Mouse (Mus musculus) hindbrain, embryonic 16.5 days (tissue): ENCODE measurements around the gene Ppm1n. TPM values are rescaled to one million over a fixed set of nuclear protein-coding genes. Genes with fewer than 3 reads are reported as not detected.

Source experiments
- ATAC-seq: fragments of 200-750 bp; cut with Nextera tagmentation; 2 replicates; pipeline ENCODE4 v1.8.0; 2017; ENCODE audit warnings: moderate TSS enrichment, moderate library complexity
- H3K27ac ChIP-seq: fragments of 300-500 bp; sonication (generic); 2 replicates; pipeline ENCODE4 v1.5.1; 2014; ENCODE audit warnings: low read depth, mild to moderate bottlenecking, control low read depth, low read length, moderate library complexity
- H3K27me3 ChIP-seq: fragments of 300-500 bp; sonication (generic); replicated peaks from 2 replicates; pipeline ENCODE4 v1.6.1; 2014; ENCODE audit warnings: low read length; ENCODE audit not compliant: control insufficient read depth, insufficient read depth
- H3K36me3 ChIP-seq: fragments of 300-500 bp; sonication (generic); 2 replicates; pipeline ENCODE4 v1.6.1; 2014; ENCODE audit warnings: mild to moderate bottlenecking, low read length, moderate library complexity, mixed read lengths; ENCODE audit not compliant: control insufficient read depth, insufficient read depth
- H3K4me1 ChIP-seq: fragments of 300-500 bp; sonication (generic); 2 replicates; pipeline ENCODE4 v1.6.1; 2014; ENCODE audit warnings: low read depth, low read length; ENCODE audit not compliant: control insufficient read depth, insufficient read depth
- H3K4me2 ChIP-seq: fragments of 300-500 bp; sonication (generic); 2 replicates; pipeline ENCODE4 v1.6.1; 2014; ENCODE audit warnings: mild to moderate bottlenecking, low read length, control low read depth, moderate library complexity
- H3K4me3 ChIP-seq: fragments of 300-500 bp; sonication (generic); 2 replicates; pipeline ENCODE4 v1.5.1; 2014; ENCODE audit warnings: mild to moderate bottlenecking, low read length, control low read depth, moderate library complexity
- H3K9ac ChIP-seq: fragments of 300-500 bp; sonication (generic); 2 replicates; pipeline ENCODE4 v1.6.1; 2014; ENCODE audit warnings: low read depth, mild to moderate bottlenecking, control low read depth, low read length, moderate library complexity
- H3K9me3 ChIP-seq: fragments of 300-500 bp; sonication (generic); 2 replicates; pipeline ENCODE4 v1.6.1; 2014; ENCODE audit warnings: mild to moderate bottlenecking, low read length, moderate library complexity; ENCODE audit not compliant: control insufficient read depth
- WGBS: fragments of 180-500 bp; shearing (Covaris S2); extraction: QIAGEN DNeasy Blood & Tissue Kit; methylation state at CpG from one replicate; pipeline ENCODE4 v1.1.7; 2014; 5-methylcytosine and 5-hydroxymethylcytosine counted together
- polyA plus RNA-seq: library from polyadenylated mRNA; unstranded; fragments of >200 nt; fragmentation: Nextera tagmentation; extraction: Ambion mirVana; gene quantifications from 2 replicates; pipeline ENCODE4 v1.2.1, GENCODE M21; 2015

Gene Ppm1n
- polyA plus RNA-seq, 1 experiment from 2014 or later, result 1.5 TPM

DNA sequence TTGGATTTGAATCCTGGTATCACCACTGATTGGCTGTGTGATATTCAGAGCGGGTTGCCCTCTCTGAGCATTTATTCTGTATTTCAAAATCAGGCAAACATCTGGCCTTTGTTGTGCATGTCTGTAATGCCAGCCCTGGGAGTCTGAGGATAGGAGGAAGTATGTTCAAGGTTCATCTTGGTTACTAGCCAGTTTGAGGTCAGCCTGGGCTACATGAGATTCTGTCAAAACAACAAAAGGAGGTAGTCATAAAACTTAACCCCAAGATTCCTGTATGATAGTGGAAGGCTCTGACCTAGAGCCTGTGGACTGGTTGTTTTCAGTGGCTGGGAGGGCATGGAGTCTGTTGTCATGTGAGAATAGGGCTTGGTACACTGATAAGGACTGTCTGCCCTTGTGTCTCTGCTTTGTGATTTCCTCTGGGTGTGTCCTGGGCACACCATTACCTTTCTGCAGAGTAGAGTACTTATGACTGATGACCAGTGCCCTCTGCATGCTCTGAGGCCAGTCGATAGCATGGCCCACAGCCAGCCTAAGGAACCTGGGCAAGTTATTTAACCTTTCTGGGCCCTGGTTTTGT, 44.7 kb downstream of the Ppm1n start:
- Histone ChIP-seq H3K27ac (no peak overlapping the region), H3K4me2 (no peak overlapping the region), H3K9me3 (no peaks in the 10 kb centered on the region), H3K4me3 (no peak overlapping the region), H3K4me1 (peaks cover 10% of the 10 kb centered on the region), H3K9ac (no peak overlapping the region), H3K36me3 (no peaks in the 10 kb centered on the region), H3K27me3 (no peaks in the 10 kb centered on the region)
- no peak for ATAC-seq
- WGBS, result 96% methylated on average over 2 of the region's 2 CpGs

DNA sequence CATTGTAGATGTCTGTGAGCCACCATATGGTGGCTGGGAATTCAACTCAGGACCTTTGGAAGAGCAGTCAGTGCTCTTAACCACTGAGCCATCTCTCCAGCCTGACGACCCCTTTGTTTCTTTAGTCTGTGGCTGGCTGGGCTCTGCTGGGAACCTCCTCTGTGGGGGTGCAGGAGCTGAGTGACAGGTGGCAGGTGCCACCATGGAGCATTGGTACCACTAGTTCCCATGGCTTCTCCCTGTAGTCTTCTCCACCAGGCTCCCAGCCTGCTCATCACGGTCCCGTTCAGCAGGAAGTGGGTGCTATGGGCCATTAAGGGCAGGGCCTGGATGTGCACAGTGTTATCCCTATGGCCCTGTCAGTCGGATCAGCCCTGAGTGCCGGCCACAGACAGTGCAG, 45.2 kb downstream of the Ppm1n start:
- no peak overlapping the region for H3K9ac ChIP-seq
- no peak for ATAC-seq
- WGBS, result 79% methylated on average over 5 of the region's 5 CpGs
- H3K4me1 ChIP-seq, result peaks cover 12% of the 10 kb centered on the region
- no peaks in the 10 kb centered on the region for H3K9me3 ChIP-seq
- H3K4me2 ChIP-seq, result no peak overlapping the region
- no peak overlapping the region for H3K4me3 ChIP-seq
- no peak overlapping the region for H3K27ac ChIP-seq
- no peaks in the 10 kb centered on the region for H3K27me3 ChIP-seq
- no peaks in the 10 kb centered on the region for H3K36me3 ChIP-seq

DNA sequence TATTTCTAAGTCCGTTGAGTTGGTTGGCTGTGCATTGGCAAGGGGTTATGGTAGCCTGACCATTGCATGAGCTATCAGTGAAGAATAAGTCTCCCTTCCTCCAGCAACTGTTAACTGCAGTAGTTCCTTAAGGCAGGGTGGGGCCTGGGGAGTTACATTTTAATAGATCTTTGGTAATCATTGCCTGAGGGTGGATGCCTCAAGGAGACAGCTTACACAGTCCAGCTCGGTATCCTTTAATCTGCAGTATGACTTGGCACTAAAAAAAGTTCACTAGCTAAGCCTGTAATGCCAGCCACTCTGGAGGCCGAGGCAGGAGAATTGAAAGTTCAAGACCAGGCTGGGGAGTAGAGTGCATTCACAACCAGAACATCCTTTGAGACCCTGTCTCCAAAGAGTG, 48.0 kb downstream of the Ppm1n start:
- no peak for ATAC-seq
- 91% methylated on average over 3 of the region's 3 CpGs for WGBS
- Histone ChIP-seq H3K4me2 (no peak overlapping the region), H3K4me1 (peaks cover 21% of the 10 kb centered on the region), H3K36me3 (no peaks in the 10 kb centered on the region), H3K27me3 (no peaks in the 10 kb centered on the region), H3K27ac (no peak overlapping the region), H3K9ac (no peak overlapping the region), H3K9me3 (no peaks in the 10 kb centered on the region), H3K4me3 (no peak overlapping the region)

DNA sequence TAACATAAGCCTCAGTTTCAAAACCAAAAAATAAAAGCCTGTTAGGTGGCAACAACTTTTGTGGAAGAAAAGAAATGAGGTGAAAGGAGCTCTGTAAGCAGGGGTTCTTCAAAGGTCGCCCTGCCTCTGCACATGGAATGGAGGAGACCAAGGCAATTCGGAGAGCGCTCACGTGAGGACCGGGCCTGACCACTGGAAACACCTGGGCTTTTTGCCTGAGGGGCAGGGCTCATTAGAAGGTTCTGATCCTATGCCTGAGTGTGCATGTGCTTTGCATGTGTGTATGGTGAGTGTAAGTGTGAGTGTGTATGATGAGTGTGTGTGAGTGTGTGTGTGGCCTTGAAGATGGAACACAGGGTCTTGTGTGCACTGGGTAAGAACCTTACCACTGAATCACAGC, 49.0 kb downstream of the Ppm1n start:
- Histone ChIP-seq H3K9ac (no peak overlapping the region), H3K4me3 (no peak overlapping the region), H3K36me3 (no peaks in the 10 kb centered on the region), H3K27ac (no peak overlapping the region), H3K4me2 (no peak overlapping the region), H3K27me3 (no peaks in the 10 kb centered on the region), H3K9me3 (no peaks in the 10 kb centered on the region), H3K4me1 (peaks cover 18% of the 10 kb centered on the region)
- ATAC-seq, result no peak
- WGBS, result 98% methylated on average over 5 of the region's 5 CpGs

DNA sequence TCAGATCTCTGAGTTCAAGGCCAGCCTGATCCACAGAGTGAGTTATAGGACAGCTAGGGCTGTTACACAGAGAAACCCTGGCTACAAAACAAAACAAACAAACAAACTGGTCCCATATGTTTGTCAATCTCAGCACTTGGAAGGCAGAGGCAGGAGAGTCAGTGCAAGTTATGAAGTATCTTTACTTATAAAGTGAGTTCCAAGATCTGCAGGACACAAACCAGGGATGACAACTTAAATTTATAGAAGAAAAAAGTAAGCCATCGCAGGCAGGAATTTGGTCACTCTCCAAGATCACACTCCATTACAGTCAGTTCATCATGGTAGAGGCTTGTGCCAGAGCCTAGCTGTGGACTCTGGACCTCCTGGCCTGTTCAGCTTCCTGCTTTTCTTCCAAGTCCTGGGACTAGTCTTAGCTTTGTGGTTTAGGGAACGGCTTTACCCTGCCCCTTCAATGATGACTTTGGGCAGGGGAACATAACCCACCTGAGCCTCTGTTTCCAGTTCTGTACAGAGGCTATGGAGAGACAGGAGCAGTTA, 49.8 kb downstream of the Ppm1n start:
- Histone ChIP-seq H3K9ac (no peak overlapping the region), H3K27ac (no peak overlapping the region), H3K4me1 (peaks cover 15% of the 10 kb centered on the region), H3K36me3 (no peaks in the 10 kb centered on the region), H3K27me3 (no peaks in the 10 kb centered on the region), H3K4me2 (no peak overlapping the region), H3K9me3 (no peaks in the 10 kb centered on the region), H3K4me3 (no peak overlapping the region)
- ATAC-seq, result no peak
- 93% methylated on average over 2 of the region's 2 CpGs for WGBS

DNA sequence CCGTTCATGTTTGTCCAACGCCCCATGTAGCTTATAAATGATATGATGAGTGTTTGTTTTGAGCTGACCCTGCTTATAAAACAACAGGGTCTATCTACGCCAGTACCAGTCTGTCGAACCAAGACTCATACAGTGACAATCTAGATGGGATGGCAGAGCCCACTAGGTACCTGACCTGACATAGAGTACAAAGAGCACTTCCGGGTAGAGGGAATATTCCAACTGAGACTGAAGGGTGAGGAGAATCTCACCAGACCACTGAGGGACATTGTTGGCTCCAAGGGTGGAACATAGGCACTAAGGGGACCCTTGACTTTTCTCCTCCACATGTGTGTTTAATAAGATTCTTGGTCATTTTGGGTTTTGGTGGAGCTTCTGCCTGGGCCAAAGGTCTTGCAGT, 50.5 kb downstream of the Ppm1n start:
- Histone ChIP-seq H3K36me3 (no peaks in the 10 kb centered on the region), H3K4me3 (peak overlapping the region; percentile 56), H3K4me1 (peaks cover 15% of the 10 kb centered on the region), H3K9me3 (no peaks in the 10 kb centered on the region), H3K9ac (peak overlapping the region; percentile 71), H3K27ac (no peak overlapping the region; the same call in 1 of the 2 replicates), H3K4me2 (peak overlapping the region; percentile 91), H3K27me3 (no peaks in the 10 kb centered on the region)
- 42% methylated on average over 5 of the region's 5 CpGs for WGBS
- no peak for ATAC-seq

DNA sequence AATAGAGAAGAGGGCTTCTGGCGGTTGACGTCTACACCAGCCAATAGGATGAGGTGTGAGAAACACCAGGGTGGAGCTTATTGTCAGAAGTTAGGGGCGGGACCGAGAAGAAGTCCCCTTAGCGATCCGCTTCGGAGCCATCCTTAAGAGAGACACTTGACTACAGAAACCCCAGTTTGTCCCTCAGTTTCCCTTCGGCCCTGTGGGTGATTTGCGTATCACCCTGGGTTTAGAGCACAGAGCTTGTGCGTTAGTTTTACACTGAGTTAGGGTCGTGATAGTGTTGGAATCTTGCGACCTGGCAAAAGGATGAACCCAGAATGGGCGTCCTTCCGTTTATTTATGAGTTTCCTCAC, 51.1 kb downstream of the Ppm1n start:
- H3K4me1 ChIP-seq, result peaks cover 15% of the 10 kb centered on the region
- no peaks in the 10 kb centered on the region for H3K36me3 ChIP-seq
- no peaks in the 10 kb centered on the region for H3K9me3 ChIP-seq
- H3K4me3 ChIP-seq, result peak overlapping the region; percentile 56
- H3K27ac ChIP-seq, result peak overlapping the region; percentile 83
- WGBS, result 0% methylated on average over 14 of the region's 14 CpGs
- H3K27me3 ChIP-seq, result no peaks in the 10 kb centered on the region
- ATAC-seq, result no peak
- peak overlapping the region; percentile 71 for H3K9ac ChIP-seq
- H3K4me2 ChIP-seq, result peak overlapping the region; percentile 91

DNA sequence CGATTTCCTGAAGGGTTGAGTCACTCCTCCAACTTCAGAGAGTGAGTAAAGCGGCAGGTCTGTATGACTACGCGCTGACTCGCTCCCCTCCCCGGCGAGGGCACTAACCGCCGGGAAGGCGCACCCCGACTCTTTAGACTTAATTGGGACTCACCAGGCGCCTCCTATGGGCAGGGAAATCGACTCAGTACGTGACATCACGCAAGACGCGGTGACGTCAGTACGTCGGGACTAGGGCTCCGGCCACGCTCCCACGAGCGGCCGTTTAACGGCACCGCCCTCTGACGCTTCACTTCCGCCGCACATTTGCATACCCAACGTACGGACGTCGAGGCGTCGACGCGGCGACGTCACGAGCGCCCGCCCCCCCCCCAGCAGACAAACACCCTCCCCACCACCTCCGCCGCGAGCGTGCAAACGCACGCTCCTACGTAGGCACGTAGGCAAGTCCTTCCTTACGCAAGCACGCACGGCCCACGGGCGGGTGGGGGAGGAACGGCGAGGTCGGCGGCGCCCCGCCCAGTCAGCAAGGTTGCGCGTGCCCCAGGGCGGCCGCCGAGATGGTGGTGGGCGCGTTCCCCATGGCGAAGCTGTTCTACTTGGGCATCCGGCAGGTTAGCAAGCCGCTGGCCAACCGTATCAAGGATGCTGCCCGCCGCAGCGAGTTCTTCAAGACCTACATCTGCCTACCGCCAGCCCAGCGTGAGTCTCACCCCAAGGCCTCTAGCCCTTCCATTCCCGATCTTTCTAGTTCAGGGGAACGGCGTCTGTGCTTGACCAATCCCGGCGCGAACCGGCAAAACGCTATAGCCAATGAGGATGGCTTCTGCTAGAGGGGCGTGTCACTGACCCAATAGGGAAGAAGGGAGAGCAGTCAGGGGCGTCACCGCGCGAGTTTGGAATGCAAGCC, 51.7 kb downstream of the Ppm1n start, which contains the start of gene Opa3:
Gene Opa3, plus strand, starts transcription at position 452 of the 910 bp plus-strand sequence.
- no peaks in the 10 kb centered on the region for H3K9me3 ChIP-seq
- ATAC-seq, result peak; percentile 94
- H3K4me2 ChIP-seq, result peak within 1 kb of the TSS; percentile 91
- under 1% methylated on average over 83 of the region's 91 CpGs for WGBS
- peak within 1 kb of the TSS; percentile 56 for H3K4me3 ChIP-seq
- H3K27me3 ChIP-seq, result no peaks in the 10 kb centered on the region
- peak within 1 kb of the TSS; percentile 98 for H3K27ac ChIP-seq
- peaks cover 15% of the 10 kb centered on the region for H3K4me1 ChIP-seq
- H3K36me3 ChIP-seq, result no peaks in the 10 kb centered on the region; the same call in 1 of the 2 replicates
- peak within 1 kb of the TSS; percentile 72 for H3K9ac ChIP-seq
